Mouse (Mus musculus) small intestine, adult 2 months (tissue): Measurements from ENCODE around the gene Vsig2. TPM values are rescaled to one million over a fixed set of nuclear protein-coding genes. Genes with fewer than 3 reads are reported as not detected.

Experiments used
- H3K27ac ChIP-seq: fragments of 200-500 bp; 2 replicates; pipeline ENCODE4 v1.5.1; 2012; ENCODE audit warnings: low read depth, low read length, control low read depth, inconsistent platforms; ENCODE audit not compliant: insufficient read depth
- H3K27me3 ChIP-seq: fragments of 200-500 bp; 2 replicates; pipeline ENCODE4 v1.6.1; 2012; ENCODE audit warnings: mild to moderate bottlenecking, moderate library complexity, low read length, inconsistent platforms; ENCODE audit not compliant: control insufficient read depth, insufficient read depth
- H3K36me3 ChIP-seq: fragments of 200-500 bp; 2 replicates; pipeline ENCODE4 v1.6.1; 2012; ENCODE audit warnings: mild to moderate bottlenecking, low read length, control low read depth, inconsistent platforms; ENCODE audit not compliant: control insufficient read depth, insufficient read depth
- H3K4me1 ChIP-seq: fragments of 200-500 bp; 2 replicates; pipeline ENCODE4 v1.6.1; 2012; ENCODE audit warnings: low read length, inconsistent platforms, mixed read lengths; ENCODE audit not compliant: control insufficient read depth, insufficient read depth, insufficient read length
- H3K4me3 ChIP-seq: fragments of 200-500 bp; 2 replicates; pipeline ENCODE4 v1.5.1; 2012; ENCODE audit warnings: low read depth, mild to moderate bottlenecking, control low read depth, inconsistent platforms, low read length, moderate library complexity
- CTCF ChIP-seq: fragments of 200-500 bp; IDR thresholded peaks from 2 replicates; pipeline ENCODE4 v1.5.1; 2012; ENCODE audit warnings: low read depth, mild to moderate bottlenecking, control low read depth, inconsistent platforms, low read length, moderate library complexity, mixed read lengths; ENCODE audit not compliant: insufficient replicate concordance, insufficient read length; ENCODE audit errors: extremely low read depth
- POLR2A ChIP-seq: fragments of 200-500 bp; IDR thresholded peaks from 2 replicates; pipeline ENCODE4 v1.6.1; 2012; ENCODE audit warnings: low read depth, mild to moderate bottlenecking, control low read depth, inconsistent platforms, low read length, moderate library complexity
- WGBS: fragments of 180-500 bp; shearing (Covaris S2); methylation state at CpG from one replicate; pipeline ENCODE4 v1.1.7; 2018; 5-methylcytosine and 5-hydroxymethylcytosine counted together
- polyA plus RNA-seq: library from polyadenylated mRNA; depleted of rRNA; stranded (reverse); fragments of >200 nt; gene quantifications from 2 replicates; pipeline ENCODE4 v1.2.3, GENCODE M21; 2012

Gene Vsig2
- polyA plus RNA-seq, 1 experiment = 2.7 TPM

DNA sequence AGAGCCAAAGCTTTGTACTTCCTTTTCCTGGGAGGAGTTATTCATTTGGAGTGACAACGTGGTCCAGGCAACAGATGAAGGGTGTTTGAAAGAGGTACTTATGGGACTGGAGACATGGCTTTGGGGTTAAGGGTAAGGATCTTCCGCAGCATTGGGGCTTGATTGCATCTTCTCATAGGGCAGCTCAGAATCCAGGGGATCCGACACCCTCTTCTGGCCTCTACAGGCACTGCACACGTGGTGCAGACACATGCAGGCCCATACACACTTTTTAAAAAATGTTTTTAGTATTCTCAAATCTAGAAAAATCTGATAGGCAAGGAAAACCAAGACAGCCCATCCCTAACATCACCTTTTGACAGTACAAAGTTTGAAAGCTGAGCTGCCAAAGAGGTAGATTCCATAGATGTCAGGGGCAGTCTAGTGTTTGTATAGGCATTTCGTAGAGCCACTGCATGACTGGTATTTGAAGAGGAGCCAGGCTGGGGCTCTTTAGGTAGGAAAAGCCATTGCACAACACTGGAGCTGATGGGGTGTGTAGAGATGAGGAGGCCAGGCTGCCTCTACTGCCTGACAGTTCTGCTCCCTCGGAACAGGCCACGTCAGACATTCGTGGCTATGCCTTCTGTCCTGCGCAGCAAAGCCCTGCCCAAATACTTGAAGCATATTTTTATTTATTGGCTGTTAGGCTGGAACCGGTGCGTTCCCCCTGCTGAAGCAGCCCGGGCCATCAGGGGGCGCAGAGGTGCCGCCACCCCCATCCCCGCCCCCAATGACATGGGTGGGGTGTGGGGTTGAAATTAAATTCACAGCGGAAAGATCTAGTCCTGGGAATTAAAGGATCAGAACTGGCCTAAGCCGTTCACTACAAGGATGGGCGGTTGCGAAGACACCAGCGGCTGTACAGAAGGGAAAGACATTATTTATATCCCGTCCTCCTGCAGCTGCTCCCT lies 12.3 kb upstream of the Vsig2 start:
- Histone ChIP-seq H3K27ac (no peak overlapping the region; the same call in 1 of the 2 replicates), H3K4me1 (peaks cover 8% of the 10 kb centered on the region), H3K36me3 (peaks cover 7% of the 10 kb centered on the region; the same call in 1 of the 2 replicates), H3K4me3 (peak overlapping the region; percentile 61), H3K27me3 (0 out of 2 replicates have a peak, but pooled peaks cover 3% of the 10 kb centered on the region)
- 70% methylated on average over 21 of the region's 21 CpGs for WGBS
- TF ChIP-seq CTCF = peak; percentile 10; the same call in 1 of the 2 replicates
- no peak for TF ChIP-seq POLR2A

DNA sequence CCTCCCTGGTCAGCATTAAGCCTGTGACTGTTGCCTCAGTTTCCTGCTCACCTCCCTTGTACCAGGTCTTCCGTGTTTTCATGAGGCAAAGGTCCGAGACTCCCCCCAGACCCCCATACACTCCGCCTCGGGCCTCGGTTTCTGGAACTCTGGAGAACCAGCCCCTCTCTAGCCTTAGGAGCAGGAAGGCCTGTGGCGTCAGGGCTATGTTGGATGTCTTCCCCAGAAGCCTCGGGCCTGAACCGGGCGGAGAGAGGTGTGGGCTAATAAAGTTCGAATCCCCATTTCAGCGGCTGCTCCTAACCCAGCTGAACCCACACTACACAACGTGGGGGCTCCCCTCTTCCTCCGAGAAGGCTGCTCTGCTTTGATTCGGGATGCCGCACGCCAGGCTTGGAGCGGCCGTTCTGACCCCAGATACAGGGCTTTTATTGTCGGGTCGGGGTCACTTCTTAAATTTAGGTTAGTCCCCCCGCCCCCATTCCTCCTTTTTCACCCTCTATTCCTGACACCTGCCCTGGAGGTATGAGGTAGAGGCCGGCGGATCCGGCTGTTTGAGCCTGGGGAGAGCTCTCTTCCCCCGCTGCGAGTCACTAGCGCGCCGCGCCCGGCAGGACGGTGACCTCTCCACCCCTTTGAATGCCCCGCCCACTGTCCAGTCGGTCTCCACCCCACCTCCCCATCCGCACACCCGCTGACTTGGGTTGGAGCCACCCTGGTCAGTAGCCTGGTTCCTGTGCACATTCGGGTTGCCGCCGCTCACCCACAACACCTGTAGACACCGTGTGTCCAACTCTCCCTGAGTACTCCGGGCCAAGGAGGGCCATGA lies 11.4 kb upstream of the Vsig2 start, which contains the start of gene Esam:
Gene Esam (plus strand): TSS at position 683 of the 829 bp plus-strand sequence.
- WGBS = 35% methylated on average over 41 of the region's 41 CpGs
- Histone ChIP-seq H3K4me3 (peak within 1 kb of the TSS; percentile 61), H3K27ac (peak within 1 kb of the TSS; percentile 73), H3K27me3 (0 out of 2 replicates have a peak, but pooled peaks cover 3% of the 10 kb centered on the region), H3K36me3 (peaks cover 6% of the 10 kb centered on the region; the same call in 1 of the 2 replicates), H3K4me1 (peaks cover 8% of the 10 kb centered on the region)
- TF ChIP-seq CTCF = no peak
- peak; percentile 10; the same call in 1 of the 2 replicates for TF ChIP-seq POLR2A

DNA sequence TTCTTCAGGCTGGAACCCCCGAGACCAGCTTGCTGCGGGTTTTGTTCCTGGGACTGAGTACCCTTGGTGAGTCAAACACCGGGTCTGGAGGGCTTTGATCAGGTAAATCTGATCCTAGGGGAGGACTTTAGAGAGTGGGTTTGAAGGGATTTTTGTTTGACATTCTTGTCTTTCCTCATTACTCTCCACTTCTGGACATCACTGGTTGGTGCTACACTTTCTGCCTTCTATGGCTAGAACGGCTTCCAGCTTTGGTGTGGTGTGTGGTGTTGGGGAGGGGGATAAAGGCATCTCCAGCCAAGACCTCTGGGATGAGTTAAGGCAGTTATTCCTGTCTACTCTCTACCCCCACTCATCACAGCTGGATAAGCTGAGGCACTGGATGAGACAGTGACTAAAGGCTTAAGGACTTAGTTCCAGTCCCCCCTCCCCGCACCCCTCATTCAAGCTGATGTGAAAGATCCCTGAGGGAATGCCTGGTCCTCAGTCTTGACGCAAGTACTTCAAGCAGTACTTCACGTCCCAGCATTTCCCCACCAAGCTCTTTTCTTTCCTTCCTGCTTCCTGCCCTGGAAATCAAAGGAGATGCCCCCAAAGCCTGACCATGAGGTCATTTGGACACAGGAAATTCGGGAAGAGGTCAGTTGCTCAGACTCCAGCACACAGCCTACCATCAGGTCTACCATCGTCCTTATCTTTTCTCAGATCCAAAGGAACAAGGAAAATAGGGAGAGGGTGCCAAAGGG lies 10.7 kb upstream of the Vsig2 start:
- peak overlapping the region; percentile 61 for H3K4me3 ChIP-seq
- 0 out of 2 replicates have a peak, but pooled peaks cover 3% of the 10 kb centered on the region for H3K27me3 ChIP-seq
- H3K27ac ChIP-seq = peak overlapping the region; percentile 73
- TF ChIP-seq POLR2A = no peak
- TF ChIP-seq CTCF = no peak
- 0 out of 2 replicates have a peak, but pooled peaks cover 1% of the 10 kb centered on the region for H3K36me3 ChIP-seq
- WGBS = 65% methylated on average over 9 of the region's 9 CpGs
- peaks cover 8% of the 10 kb centered on the region for H3K4me1 ChIP-seq

DNA sequence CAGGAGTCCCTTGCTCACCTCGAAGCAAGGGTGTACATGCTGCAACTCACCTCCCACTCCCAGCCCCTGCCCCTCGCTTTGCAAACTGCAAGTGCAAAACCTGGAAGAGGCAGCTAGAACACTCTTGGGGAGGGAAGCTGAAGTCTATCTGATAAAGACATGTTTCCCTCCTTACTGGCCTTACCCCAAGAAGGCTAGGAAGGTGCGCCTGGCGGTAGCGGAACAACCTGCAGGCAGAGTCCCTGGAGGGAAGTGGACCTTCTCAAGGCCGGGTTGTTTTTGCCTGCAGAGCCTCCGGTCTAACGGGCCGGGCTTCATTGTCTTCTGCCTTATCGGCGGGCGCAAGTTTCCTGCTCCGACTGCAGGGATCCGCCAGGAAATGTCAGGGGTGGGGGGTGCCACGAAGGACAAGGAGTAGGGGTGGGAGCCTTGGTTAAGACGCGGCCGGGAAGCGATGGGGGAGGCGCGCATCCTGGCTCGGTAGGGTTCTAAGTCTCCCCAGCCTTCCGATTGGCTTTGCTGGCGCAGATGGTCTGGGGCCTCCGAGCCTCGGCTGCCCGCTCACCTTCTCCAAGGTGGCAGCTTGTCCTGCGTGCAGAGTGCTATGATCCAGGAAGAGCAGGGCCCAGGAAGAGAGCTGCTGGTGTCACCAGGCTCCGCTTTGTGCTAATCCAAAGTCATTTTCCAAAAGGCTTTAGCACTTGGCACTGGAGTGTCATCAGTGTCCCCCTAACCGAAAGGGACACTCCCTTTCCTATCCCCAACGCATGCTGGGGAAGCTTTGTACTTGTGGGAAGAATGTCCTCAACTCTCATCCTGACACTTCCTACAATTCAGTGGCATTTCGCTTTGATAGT lies 8.8 kb upstream of the Vsig2 start:
- Histone ChIP-seq H3K4me1 (peaks cover 8% of the 10 kb centered on the region), H3K36me3 (no peaks in the 10 kb centered on the region), H3K27me3 (0 out of 2 replicates have a peak, but pooled peaks cover 3% of the 10 kb centered on the region), H3K4me3 (peak overlapping the region; percentile 59), H3K27ac (peak overlapping the region; percentile 51)
- WGBS = 2% methylated on average over 32 of the region's 32 CpGs
- TF ChIP-seq POLR2A (peak; percentile 22; the same call in 1 of the 2 replicates), CTCF (peak; percentile 44; the same call in 1 of the 2 replicates)

DNA sequence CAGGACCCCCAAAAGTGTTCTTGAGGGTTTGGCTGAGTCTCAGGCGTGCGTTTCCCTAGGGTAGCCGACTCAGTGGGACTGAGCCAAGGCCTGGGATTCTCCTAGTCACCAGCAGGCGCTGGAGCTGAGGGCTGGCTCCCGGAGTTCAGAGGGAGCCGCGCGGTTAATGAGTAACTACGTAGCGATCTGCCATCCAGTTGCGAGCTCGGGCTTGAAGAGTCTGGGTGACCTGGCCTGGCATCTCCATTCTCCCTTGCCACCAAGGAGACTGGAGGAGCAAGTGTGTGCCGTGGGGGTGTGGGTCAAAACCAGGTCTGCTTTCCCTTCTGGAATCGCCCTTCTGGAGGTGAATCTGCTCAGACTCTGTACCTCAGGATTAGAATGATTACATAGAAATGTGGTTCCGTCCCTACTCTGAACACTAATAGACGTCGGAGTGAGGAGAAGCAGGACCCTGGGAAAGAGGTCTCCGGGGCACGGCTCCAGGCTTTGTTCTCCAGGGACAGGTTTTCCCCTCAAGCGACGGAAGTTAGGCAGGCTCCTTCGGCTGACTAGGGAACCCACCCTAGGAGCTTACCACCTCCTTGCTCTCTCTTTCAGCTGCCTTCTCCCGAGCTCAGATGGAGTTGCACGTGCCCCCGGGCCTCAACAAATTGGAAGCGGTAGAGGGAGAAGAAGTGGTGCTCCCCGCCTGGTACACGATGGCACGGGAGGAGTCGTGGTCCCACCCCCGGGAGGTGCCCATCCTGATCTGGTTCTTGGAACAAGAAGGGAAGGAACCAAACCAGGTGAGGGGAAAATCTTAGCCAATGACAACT lies 8.0 kb upstream of the Vsig2 start:
- Histone ChIP-seq H3K27me3 (0 out of 2 replicates have a peak, but pooled peaks cover 3% of the 10 kb centered on the region), H3K4me1 (peaks cover 8% of the 10 kb centered on the region), H3K4me3 (peak overlapping the region; percentile 59), H3K36me3 (no peaks in the 10 kb centered on the region), H3K27ac (peak overlapping the region; percentile 51)
- TF ChIP-seq CTCF (peak; percentile 53; the same call in 1 of the 2 replicates), POLR2A (no peak; the same call in 1 of the 2 replicates)
- WGBS = 3% methylated on average over 31 of the region's 31 CpGs
